Mouse (Mus musculus) lung, postnatal 0 days (tissue): ENCODE measurements around the gene Calr4.

Experiments
- CTCF ChIP-seq: IDR thresholded peaks from 2 replicates; pipeline ENCODE4 v1.5.1; 2016; ENCODE audit warnings: antibody characterized with exemption, mild to moderate bottlenecking
- EP300 ChIP-seq: IDR thresholded peaks from 2 replicates; pipeline ENCODE4 v1.6.1; 2016; ENCODE audit warnings: antibody characterized with exemption, mild to moderate bottlenecking, control low read depth

DNA sequence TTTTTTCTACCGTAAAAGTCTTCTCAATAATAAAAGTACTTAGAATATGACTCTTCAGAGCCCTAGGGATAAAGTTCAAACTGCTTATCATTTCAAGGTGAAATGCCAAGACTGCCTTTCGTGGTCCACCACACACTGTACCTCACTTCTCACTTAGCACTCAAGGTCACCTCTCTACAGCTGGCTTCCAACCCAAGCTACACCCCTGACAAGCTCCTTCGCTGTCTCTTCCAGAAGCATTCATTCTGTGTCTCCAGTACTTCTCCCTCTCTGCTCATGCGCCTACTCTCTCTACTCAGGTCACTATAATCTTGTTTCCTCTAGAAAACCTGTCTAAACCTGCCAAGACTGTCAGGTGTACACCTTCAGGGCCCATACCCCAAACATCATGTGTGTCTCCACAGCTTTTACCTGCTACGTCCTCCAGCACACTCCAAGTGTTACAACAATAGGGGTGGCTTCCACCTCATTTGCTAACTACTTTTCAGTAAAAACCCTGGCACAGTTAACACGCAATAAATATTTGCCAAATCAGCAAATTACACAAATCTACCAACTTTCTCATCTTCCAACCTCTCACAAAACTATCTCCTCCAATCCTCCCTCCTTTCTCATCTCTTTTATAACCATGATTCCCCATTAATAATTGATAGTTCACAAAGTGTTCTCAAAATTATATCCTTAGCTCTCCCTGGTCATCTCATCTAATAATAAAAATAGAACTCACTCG is 38.2 kb upstream of the Calr4 start:
- TF ChIP-seq CTCF, result no peak
- no peak for TF ChIP-seq EP300
